ENCODE assay signal across 30 mouse cellular contexts in genomic region chr6:3935606-3936005, GRCm38 (mm10). TPM values are rescaled to one million over a fixed set of nuclear protein-coding genes. Genes with fewer than 3 reads are reported as not detected.
DNase-seq lines count a peak whose midpoint lies in the region; ATAC-seq lines count a peak whose summit lies in the region.
"Had no signal": no experiment of that assay in that cellular context is flagged by ENCODE, and none has a peak within 500 bp of the region (broad histone marks: within the 10 kb centered on the region; RNA-seq: fewer than 3 reads in every experiment).

No protein-coding gene starts in this region.

- no peaks in the 10 kb centered on the region for H3K36me3 ChIP-seq in lung, embryonic 16.5 days (ENCODE audit: control insufficient read depth, insufficient read depth, low read length)
- H3K36me3 ChIP-seq: embryonic facial prominence, embryonic 12.5 days; hindbrain, embryonic 12.5 days; limb, embryonic 15.5 days; liver, embryonic 15.5 days; midbrain, embryonic 15.5 days; stomach, embryonic 15.5 days had no signal

- no peak overlapping the region for H3K9ac ChIP-seq in lung, embryonic 16.5 days (ENCODE audit: low read length)
- H3K9ac ChIP-seq: embryonic facial prominence, embryonic 12.5 days; hindbrain, embryonic 12.5 days; limb, embryonic 15.5 days; liver, embryonic 15.5 days; midbrain, embryonic 15.5 days; stomach, embryonic 15.5 days had no signal

- no peak overlapping the region for H3K27ac ChIP-seq in lung, embryonic 16.5 days (ENCODE audit: low read length)
- H3K27ac ChIP-seq: embryonic facial prominence, embryonic 12.5 days; hindbrain, embryonic 12.5 days; limb, embryonic 15.5 days; liver, embryonic 15.5 days; midbrain, embryonic 15.5 days; stomach, embryonic 15.5 days had no signal

- 35% methylated on average over 2 of the region's 2 CpGs for WGBS in lung, embryonic 16.5 days

- H3K27me3 ChIP-seq in lung, embryonic 16.5 days (ENCODE audit: control insufficient read depth, insufficient read depth, low read depth, low read length) = no peaks in the 10 kb centered on the region
- H3K27me3 ChIP-seq: embryonic facial prominence, embryonic 12.5 days; hindbrain, embryonic 12.5 days; limb, embryonic 15.5 days; liver, embryonic 15.5 days; midbrain, embryonic 15.5 days; stomach, embryonic 15.5 days had no signal

- H3K4me3 ChIP-seq in lung, embryonic 16.5 days (ENCODE audit: low read length) = no peak overlapping the region
- H3K4me3 ChIP-seq: embryonic facial prominence, embryonic 12.5 days; erythroblast, embryonic 14.5 days; hindbrain, embryonic 12.5 days; limb, embryonic 15.5 days; liver, embryonic 15.5 days; midbrain, embryonic 15.5 days; myocyte; stomach, embryonic 15.5 days had no signal

- peak; percentile 71; the same call in 1 of the 2 replicates for ATAC-seq in lung, embryonic 16.5 days (ENCODE audit: low read depth)
- ATAC-seq: forebrain, embryonic 16.5 days; inflammation-experienced regulatory T-cells, adult 6 months; midbrain, embryonic 15.5 days; Patski had no signal

- H3K4me1 ChIP-seq in lung, embryonic 16.5 days (replicated peaks; ENCODE audit: control insufficient read depth, insufficient read depth, low read length) = no peaks in the 10 kb centered on the region
- H3K4me1 ChIP-seq: embryonic facial prominence, embryonic 12.5 days; hindbrain, embryonic 12.5 days; limb, embryonic 15.5 days; liver, embryonic 15.5 days; midbrain, embryonic 15.5 days; stomach, embryonic 15.5 days had no signal

- no peak overlapping the region for H3K4me2 ChIP-seq in lung, embryonic 16.5 days (ENCODE audit: low read depth, low read length)
- H3K4me2 ChIP-seq: embryonic facial prominence, embryonic 12.5 days; hindbrain, embryonic 12.5 days; limb, embryonic 15.5 days; liver, embryonic 15.5 days; midbrain, embryonic 15.5 days; stomach, embryonic 15.5 days had no signal

- DNase-seq in adrenal gland, adult 2 months = peak; percentile 4
- DNase-seq in adrenal gland, adult 18-20 months (ENCODE audit: low spot score in 2 of 2) = no peak
- peak; percentile 16 for DNase-seq in retina, embryonic 14.5 days (ENCODE audit: low spot score)
- no peak for DNase-seq in retina, postnatal 1 day
- peak; percentile 14 for DNase-seq in mesoderm, embryonic 11.5 days (ENCODE audit: low read depth, low spot score)
- DNase-seq in left cerebral cortex, adult 18-20 months (ENCODE audit: low spot score in 2 of 2) = no peak
- no peak for DNase-seq in ovary, postnatal 14 days (ENCODE audit: low spot score)
- DNase-seq: adrenal gland, postnatal 36 days; cerebellum, adult 18-20 months; cerebellum, postnatal 36 days; gastrocnemius, postnatal 36 days; thymus, adult 18-20 months had no signal

- H3K9me3 ChIP-seq in lung, embryonic 16.5 days (ENCODE audit: control insufficient read depth, low read length) = no peaks in the 10 kb centered on the region
- H3K9me3 ChIP-seq: embryonic facial prominence, embryonic 12.5 days; hindbrain, embryonic 12.5 days; limb, embryonic 15.5 days; liver, embryonic 15.5 days; midbrain, embryonic 15.5 days; stomach, embryonic 15.5 days had no signal

RNA-seq across cellular contexts. Expression of gene Tfpi2, which starts 53.1 kb away (rescaled TPM):
- 1 to 10 TPM; 2.2 to 3.1 TPM for total RNA-seq in adrenal gland, adult 2 months (2021)
- polyA plus RNA-seq in adrenal gland, adult 2 months (2012; rRNA removed) = 1.1 and 1.4 TPM in 2 replicates
- 1 to 10 TPM in 1 of 2 experiments, under 1 TPM in 1; 0.96 to 2.0 TPM for total RNA-seq in adrenal gland, adult 18-20 months (2021)
- 3.6 and 4.5 TPM in 2 replicates for polyA plus RNA-seq in lung, embryonic 16.5 days (2015; fragmentation: Nextera tagmentation; extraction: Ambion mirVana)
- not detected for total RNA-seq in left cerebral cortex, adult 18-20 months (2021)
- total RNA-seq: layer of hippocampus, adult 18-20 months; left cerebral cortex, postnatal 36 days had no signal
- polyA plus RNA-seq: erythroblast, embryonic 14.5 days; inflammation-experienced regulatory T-cells, adult 6 months; Patski had no signal

RNA-seq across cellular contexts. Expression of gene Gngt1, which starts 58.0 kb away (rescaled TPM):
- not detected for total RNA-seq in adrenal gland, adult 2 months (2021)
- polyA plus RNA-seq in adrenal gland, adult 2 months (2012; rRNA removed) = not detected in 2 replicates
- total RNA-seq in adrenal gland, adult 18-20 months (2021) = not detected
- polyA plus RNA-seq in lung, embryonic 16.5 days (2015; fragmentation: Nextera tagmentation; extraction: Ambion mirVana) = not detected in 2 replicates
- not detected for total RNA-seq in left cerebral cortex, adult 18-20 months (2021)
- total RNA-seq: adrenal gland, postnatal 36 days; gastrocnemius, postnatal 36 days; heart, postnatal 10 days; layer of hippocampus, adult 18-20 months; layer of hippocampus, postnatal 25 days; left cerebral cortex, postnatal 36 days; megakaryocyte progenitor cell, adult 5-6 weeks had no signal
- polyA plus RNA-seq: embryonic facial prominence, embryonic 12.5 days; erythroblast, embryonic 14.5 days; forebrain, embryonic 16.5 days; hindbrain, embryonic 12.5 days; inflammation-experienced regulatory T-cells, adult 6 months; limb, embryonic 15.5 days; liver, embryonic 15.5 days; midbrain, embryonic 15.5 days; myocyte; neural tube, embryonic 14.5 days; stomach, embryonic 15.5 days had no signal

Comparison
In these comparisons a context has a peak if more than half of its experiments do, and no peak if none do; other contexts are left out.
1. DNase-seq: peak in adrenal gland, adult 2 months (single experiment), retina, embryonic 14.5 days (single experiment) and mesoderm, embryonic 11.5 days (single experiment); none in adrenal gland, adult 18-20 months (0 of 2), retina, postnatal 1 day (single experiment), left cerebral cortex, adult 18-20 months (0 of 2) and ovary, postnatal 14 days (single experiment).